Mouse (Mus musculus): Measurements from ENCODE around the gene Ppp1r3g.
A peak's percentile ranks its signal among the peaks of the same experiment; 100 is the strongest.

Gene Ppp1r3g

DNA sequence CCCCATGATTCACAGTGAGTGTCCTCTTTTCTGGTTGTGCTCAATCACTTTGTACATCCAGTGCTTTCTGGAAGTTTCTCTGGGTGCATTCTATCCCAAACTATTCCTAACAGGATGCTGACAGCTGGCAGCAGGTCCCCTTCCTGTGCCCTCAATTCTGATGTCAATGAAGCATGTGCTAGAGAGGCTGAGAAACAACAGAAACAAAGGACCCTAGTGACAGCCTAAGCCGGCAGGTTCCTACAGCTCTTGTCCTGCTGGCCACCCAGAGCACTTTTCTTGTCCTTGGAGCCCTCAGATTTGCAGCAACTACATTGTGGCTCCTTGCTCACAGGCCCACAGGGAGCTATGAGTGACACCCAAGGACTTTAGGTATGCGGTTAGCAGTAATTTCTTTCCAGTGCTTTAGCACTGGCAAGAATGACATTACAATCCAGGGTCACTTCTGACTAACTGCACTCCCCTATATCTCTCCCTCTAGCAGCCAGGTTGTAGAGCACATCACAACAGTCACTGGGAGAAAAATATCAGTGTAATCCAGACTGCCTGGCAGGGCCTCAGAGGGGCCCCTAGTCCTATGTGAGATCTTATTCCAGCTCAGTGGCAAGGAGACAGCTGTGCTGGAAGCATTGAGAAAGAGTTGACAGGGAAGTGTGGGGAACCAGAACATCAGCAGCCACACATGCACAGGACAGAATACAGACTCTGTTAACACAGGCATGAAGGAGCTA is 37.2 kb downstream of the Ppp1r3g start:
- DNase-seq: no peak

DNA sequence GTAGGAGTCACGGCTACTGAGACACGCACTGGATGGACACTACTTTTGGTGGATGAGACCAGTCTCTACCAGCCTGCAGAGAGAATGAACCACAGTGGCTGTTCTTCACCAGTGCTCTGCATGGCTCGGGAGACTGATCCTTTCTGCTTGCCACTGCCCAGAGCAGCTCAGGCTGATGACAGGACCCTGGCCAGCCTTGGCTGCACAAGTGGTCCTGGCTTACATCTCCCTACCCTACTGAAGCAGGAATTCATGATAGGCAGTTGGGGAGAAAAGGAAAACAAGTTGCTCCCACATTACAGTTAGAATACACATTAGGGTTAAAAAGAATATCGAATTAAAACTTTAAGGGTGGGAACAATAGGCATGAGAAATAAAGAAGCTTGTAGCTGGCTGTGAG is 39.0 kb downstream of the Ppp1r3g start:
- no peak for DNase-seq

DNA sequence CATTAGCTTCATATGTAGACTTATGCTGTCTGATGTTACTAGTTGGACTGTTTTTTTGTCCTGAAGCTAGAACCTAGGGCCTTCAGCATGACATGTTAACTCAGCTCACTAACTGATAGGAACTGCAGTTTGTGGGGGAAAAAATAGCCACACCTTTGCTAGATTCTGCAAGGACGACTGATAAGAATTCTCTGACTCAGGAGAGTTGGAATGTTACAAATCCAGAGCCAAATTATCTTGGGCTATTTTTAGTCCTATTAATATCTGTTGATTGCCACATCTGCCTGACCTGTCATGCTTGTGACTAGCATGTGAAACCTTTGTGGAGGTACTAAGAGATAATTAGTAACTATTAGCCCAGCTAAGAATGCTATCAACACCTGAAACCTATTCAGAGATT is 42.2 kb downstream of the Ppp1r3g start:
- DNase-seq: no peak

DNA sequence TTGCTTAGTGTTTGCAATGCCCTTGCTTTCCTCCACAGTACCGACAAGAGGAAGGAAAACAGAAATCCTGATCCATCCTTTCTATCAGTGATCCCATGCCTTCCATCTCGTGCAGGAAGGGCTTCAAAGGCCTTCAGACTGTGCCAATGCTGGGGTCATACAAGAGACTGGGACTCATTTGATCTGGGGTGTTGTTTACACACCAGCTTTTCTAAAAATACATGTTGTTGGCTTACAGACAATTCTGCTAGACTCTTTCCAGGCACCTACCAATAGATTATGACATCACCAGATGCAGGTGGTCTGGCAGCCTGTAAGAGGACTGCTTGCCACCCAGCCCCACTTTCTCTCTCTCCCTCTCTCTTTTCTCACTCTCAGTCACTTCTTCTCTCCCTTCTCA is 51.3 kb downstream of the Ppp1r3g start:
- no peak for DNase-seq

DNA sequence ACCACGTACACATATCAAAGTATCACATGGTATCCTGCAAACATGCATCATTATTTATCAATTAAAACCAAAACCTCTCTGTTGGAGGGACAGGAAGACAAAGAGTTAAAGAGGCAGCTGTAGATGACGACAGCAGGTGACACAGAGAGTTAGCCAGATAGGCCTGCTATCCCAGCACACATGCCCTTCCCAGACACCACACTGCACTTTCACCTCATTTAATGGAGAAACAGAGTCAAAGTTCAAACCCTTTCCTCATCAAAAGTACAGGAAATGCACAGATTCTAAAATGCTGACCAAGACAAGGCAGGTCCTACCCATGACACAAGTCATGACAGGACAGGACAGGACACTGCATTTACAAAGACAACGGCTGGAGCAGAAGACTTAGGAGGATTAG is 57.0 kb downstream of the Ppp1r3g start:
- DNase-seq: no peak

DNA sequence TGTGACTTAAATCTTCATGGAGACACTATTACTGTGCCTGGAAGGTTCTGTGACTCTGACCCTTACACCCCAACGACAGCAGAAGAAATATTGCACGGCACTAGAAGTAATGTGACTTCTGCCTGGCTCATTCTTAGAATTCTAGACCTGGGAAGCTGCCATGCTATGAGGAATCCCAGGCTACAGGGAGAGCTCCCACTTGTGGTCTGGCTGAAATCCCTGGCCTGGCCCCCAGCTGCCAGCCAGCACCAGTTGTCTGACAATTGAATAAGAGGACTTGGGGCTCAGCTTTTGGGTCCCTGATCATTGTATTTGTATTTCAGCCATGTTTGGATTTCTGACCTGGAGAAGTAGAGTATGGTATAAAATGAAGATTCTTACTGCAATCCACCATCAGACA is 59.4 kb downstream of the Ppp1r3g start:
- no peak for DNase-seq

DNA sequence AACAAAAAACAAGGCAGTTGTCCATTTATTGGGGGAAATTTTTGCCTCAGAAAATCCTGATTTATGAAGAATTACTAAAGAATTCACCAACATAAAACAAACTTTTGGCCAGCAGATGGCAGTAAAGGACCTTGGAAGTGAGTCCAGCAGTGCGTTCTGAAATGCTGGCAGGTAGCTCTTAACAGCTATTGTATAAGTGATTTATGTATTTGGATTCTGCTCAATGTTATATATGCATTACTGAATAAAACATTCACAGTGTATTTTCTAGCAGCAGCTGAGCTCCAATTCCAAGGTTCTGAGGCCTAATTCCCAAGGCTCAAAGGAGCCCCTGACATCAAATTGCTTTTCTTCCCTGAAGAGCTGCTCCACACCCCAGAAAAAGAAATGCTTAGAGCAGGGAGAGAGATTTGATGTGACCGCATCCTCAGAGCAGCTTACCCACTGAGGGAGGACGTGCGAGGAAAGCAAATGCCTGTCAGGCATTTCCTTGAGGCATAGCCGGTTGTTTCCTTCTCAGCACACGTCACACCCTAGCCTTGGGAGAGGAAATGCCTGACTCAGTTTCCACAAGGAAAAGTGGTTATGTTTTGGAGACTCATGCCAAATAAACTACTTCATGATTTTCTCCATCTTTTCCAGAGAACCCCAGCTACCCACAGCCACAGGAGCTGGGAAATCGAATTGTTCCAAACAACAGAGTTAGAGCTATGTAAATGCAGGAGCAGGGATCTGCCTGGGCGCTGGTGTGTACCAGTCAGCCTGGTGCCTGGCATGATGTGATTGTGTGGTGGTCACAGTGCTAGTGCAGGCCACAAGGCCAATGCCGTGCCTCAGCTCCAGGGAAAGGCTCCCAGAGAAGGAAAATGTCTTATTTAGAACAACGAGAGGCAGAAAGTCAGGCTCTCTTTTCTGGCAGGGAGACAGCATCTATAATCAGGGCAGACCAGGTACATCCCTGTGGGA is 61.0 kb downstream of the Ppp1r3g start:
- DNase-seq: peak; percentile 80

All from kidney, postnatal 14 days (tissue).